In the genomic region with DNA sequence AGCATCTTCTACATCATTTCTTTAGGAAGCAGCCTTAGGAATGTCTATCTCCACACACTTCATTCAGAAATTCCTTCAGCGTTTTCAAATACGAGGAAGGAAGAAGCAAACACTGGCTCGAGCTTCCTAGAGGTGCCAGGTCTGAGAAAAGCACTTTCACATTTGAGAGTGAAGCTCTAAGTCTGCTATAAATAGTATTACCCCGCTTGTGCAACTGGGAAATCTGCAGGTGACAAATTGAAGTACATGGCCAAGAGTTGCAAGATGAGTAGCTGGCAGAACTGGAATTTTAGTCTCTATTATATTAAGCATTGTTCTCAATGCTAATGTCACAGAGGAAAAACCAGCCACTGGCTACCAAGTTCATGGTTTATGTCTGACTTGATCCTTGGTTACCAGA, we compare ENCODE assay signal across 23 mouse cellular contexts.
DNase-seq lines count a peak whose midpoint lies in the region; ATAC-seq and TF ChIP-seq lines count a peak whose summit lies in the region.
"Had no signal": no experiment of that assay in that cellular context is flagged by ENCODE, and none has a peak within 500 bp of the region (broad histone marks: within the 10 kb centered on the region; RNA-seq: fewer than 3 reads in every experiment).

No protein-coding gene starts in this region.

- H3K4me1 ChIP-seq in heart, embryonic 13.5 days: peaks cover 26% of the 10 kb centered on the region
- peaks cover 18% of the 10 kb centered on the region for H3K4me1 ChIP-seq in kidney, adult 2 months (ENCODE audit: control insufficient read depth, insufficient read depth, low read length)

- TF ChIP-seq CTCF in kidney, adult 2 months (conservative IDR thresholded peaks at IDR 0.05; ENCODE audit: insufficient read depth, insufficient read length, low read depth, low read length): no peak

- H3K4me3 ChIP-seq in heart, embryonic 13.5 days: no peak overlapping the region
- no peak overlapping the region for H3K4me3 ChIP-seq in kidney, adult 2 months (ENCODE audit: insufficient read depth, low read depth, low read length)
- H3K4me3 ChIP-seq: embryonic facial prominence, embryonic 15.5 days; forebrain, embryonic 15.5 days; hindbrain, embryonic 13.5 days; left cerebral cortex, adult 2 months; liver, embryonic 13.5 days; myocyte; neural tube, embryonic 13.5 days had no signal

- peak overlapping the region; percentile 77 for H3K27ac ChIP-seq in heart, embryonic 13.5 days (replicated peaks)
- no peak overlapping the region for H3K27ac ChIP-seq in kidney, adult 2 months (ENCODE audit: insufficient read depth, low read depth, low read length)
- H3K27ac ChIP-seq: embryonic facial prominence, embryonic 15.5 days; kidney, postnatal 0 days; left cerebral cortex, adult 2 months; liver, embryonic 13.5 days; macrophage; neural tube, embryonic 13.5 days; stomach, postnatal 0 days had no signal

- intact Hi-C loops in heart, postnatal 36 days (cut with DNase I): loop anchor here (2.0 kb wide), 1 partner anchor 74 kb away; no protein-coding TSS in a partner anchor

- peak overlapping the region; percentile 50 for H3K4me2 ChIP-seq in heart, embryonic 13.5 days
- H3K4me2 ChIP-seq: embryonic facial prominence, embryonic 15.5 days; forebrain, embryonic 15.5 days; hindbrain, embryonic 13.5 days; liver, embryonic 13.5 days; lung, embryonic 14.5 days; neural tube, embryonic 13.5 days had no signal

- H3K27me3 ChIP-seq in heart, embryonic 13.5 days (replicated peaks): no peaks in the 10 kb centered on the region
- H3K27me3 ChIP-seq in kidney, adult 2 months (replicated peaks; ENCODE audit: control insufficient read depth, insufficient read depth, low read length): no peaks in the 10 kb centered on the region
- H3K27me3 ChIP-seq: embryonic facial prominence, embryonic 15.5 days; forebrain, embryonic 15.5 days; hindbrain, embryonic 13.5 days; liver, embryonic 13.5 days; neural tube, embryonic 13.5 days had no signal

- peak; percentile 18; the same call in 1 of the 2 replicates for ATAC-seq in frontal cortex, adult (ENCODE audit: low TSS enrichment)
- no peak for ATAC-seq in heart, embryonic 13.5 days (ENCODE audit: extremely low read depth, insufficient number of reproducible peaks, low FRiP score, low TSS enrichment)

- no peak overlapping the region for H3K9ac ChIP-seq in heart, embryonic 13.5 days
- H3K9ac ChIP-seq: embryonic facial prominence, embryonic 15.5 days; forebrain, embryonic 15.5 days; hindbrain, embryonic 13.5 days; liver, embryonic 13.5 days; lung, embryonic 14.5 days; neural tube, embryonic 13.5 days had no signal

- DNase-seq in frontal cortex, postnatal 10 days (ENCODE audit: low spot score in 2 of 2): no peak
- peak; percentile 30 for DNase-seq in heart, adult 8-10 months (ENCODE audit: low spot score)
- DNase-seq in heart, postnatal 36 days: no peak
- peak; percentile 23 for DNase-seq in skeletal muscle tissue, adult 2 months (ENCODE audit: low read depth, low spot score)
- no peak for DNase-seq in kidney, adult 2 months
- DNase-seq: adrenal gland, postnatal 14 days; cerebellum, adult 8-10 months; kidney, adult 18-20 months; layer of hippocampus, adult 9-11 months; liver, embryonic 13.5 days; lung, embryonic 14.5 days; right cerebral cortex, adult 18-20 months had no signal

- no peaks in the 10 kb centered on the region for H3K9me3 ChIP-seq in heart, embryonic 13.5 days
- H3K9me3 ChIP-seq: embryonic facial prominence, embryonic 15.5 days; forebrain, embryonic 15.5 days; hindbrain, embryonic 13.5 days; liver, embryonic 13.5 days; neural tube, embryonic 13.5 days had no signal

- 23% methylated on average over 4 of the region's 4 CpGs for WGBS in heart, embryonic 13.5 days
- WGBS in kidney, adult 2 months: 69% methylated on average over 4 of the region's 4 CpGs

- H3K36me3 ChIP-seq in heart, embryonic 13.5 days: no peaks in the 10 kb centered on the region
- no peaks in the 10 kb centered on the region for H3K36me3 ChIP-seq in kidney, adult 2 months (ENCODE audit: control insufficient read depth, insufficient read depth, low read length)
- H3K36me3 ChIP-seq: embryonic facial prominence, embryonic 15.5 days; forebrain, embryonic 15.5 days; hindbrain, embryonic 13.5 days; liver, embryonic 13.5 days; neural tube, embryonic 13.5 days had no signal

- TF ChIP-seq POLR2A in kidney, adult 2 months (IDR thresholded peaks at IDR 0.05; ENCODE audit: low read depth, low read length): no peak

Comparison
In these comparisons a context has a peak if more than half of its experiments do, and no peak if none do; other contexts are left out.
1. DNase-seq: peak in heart, adult 8-10 months (single experiment) and skeletal muscle tissue, adult 2 months (single experiment); none in frontal cortex, postnatal 10 days (0 of 2), heart, postnatal 36 days (0 of 2) and kidney, adult 2 months (single experiment).